ENCODE assay signal across 15 mouse cellular contexts in genomic region chr14:7901484-7902240, GRCm38 (mm10). TPM values are rescaled to one million over a fixed set of nuclear protein-coding genes. Genes with fewer than 3 reads are reported as not detected.
A peak's percentile ranks its signal among the peaks of the same experiment; 100 is the strongest.
DNase-seq lines count a peak whose midpoint lies in the region; ATAC-seq and TF ChIP-seq lines count a peak whose summit lies in the region.
"Had no signal": no experiment of that assay in that cellular context is flagged by ENCODE, and none has a peak within 500 bp of the region (broad histone marks: within the 10 kb centered on the region; RNA-seq: fewer than 3 reads in every experiment).

No protein-coding gene starts in this region.

- no peak overlapping the region for H3K9ac ChIP-seq in heart, embryonic 12.5 days
- H3K9ac ChIP-seq in hindbrain, postnatal 0 days (replicated peaks; ENCODE audit: low read length), result no peak overlapping the region
- no peak overlapping the region for H3K9ac ChIP-seq in limb, embryonic 13.5 days

- no peak for TF ChIP-seq CTCF in hindbrain, postnatal 0 days (IDR thresholded peaks at IDR 0.05; ENCODE audit: low read depth)

- no peak for DNase-seq in heart, adult 18-20 months
- peak; percentile 93 for DNase-seq in Muller cell, postnatal 12 days (ENCODE audit: inconsistent ontology term)
- peak; percentile 23 for DNase-seq in hindbrain, postnatal 0 days (ENCODE audit: low spot score)
- no peak for DNase-seq in spleen, postnatal 4 days (ENCODE audit: low spot score in 2 of 2)
- DNase-seq in left cerebral cortex, adult 9 months (ENCODE audit: low spot score in 2 of 2), result no peak
- no peak for DNase-seq in thymus, postnatal 36 days
- DNase-seq: adrenal gland, postnatal 14 days; cerebellum, adult 11-12 months; midbrain, embryonic 14.5 days had no signal

- no peaks in the 10 kb centered on the region for H3K9me3 ChIP-seq in heart, embryonic 12.5 days (replicated peaks)
- no peaks in the 10 kb centered on the region for H3K9me3 ChIP-seq in hindbrain, postnatal 0 days (ENCODE audit: low read length)
- H3K9me3 ChIP-seq in limb, embryonic 13.5 days, result no peaks in the 10 kb centered on the region

- peak overlapping the region; percentile 81; the same call in 1 of the 2 replicates for H3K27ac ChIP-seq in heart, embryonic 12.5 days (ENCODE audit: poor library complexity, severe bottlenecking)
- H3K27ac ChIP-seq in hindbrain, postnatal 0 days, result no peak overlapping the region
- H3K27ac ChIP-seq in limb, embryonic 13.5 days, result peak overlapping the region; percentile 93

- no peaks in the 10 kb centered on the region for H3K27me3 ChIP-seq in heart, embryonic 12.5 days (replicated peaks)
- H3K27me3 ChIP-seq in hindbrain, postnatal 0 days (ENCODE audit: insufficient read depth, low read length), result no peaks in the 10 kb centered on the region
- H3K27me3 ChIP-seq in limb, embryonic 13.5 days, result no peaks in the 10 kb centered on the region

- H3K4me2 ChIP-seq in heart, embryonic 12.5 days, result no peak overlapping the region
- no peak overlapping the region for H3K4me2 ChIP-seq in hindbrain, postnatal 0 days (ENCODE audit: low read depth, low read length)
- no peak overlapping the region for H3K4me2 ChIP-seq in limb, embryonic 13.5 days (replicated peaks)

- WGBS in heart, embryonic 12.5 days, result 76% methylated on average over 12 of the region's 12 CpGs
- 59% methylated on average over 12 of the region's 12 CpGs for WGBS in hindbrain, postnatal 0 days
- whole genome bisulfite sequencing in limb, embryonic 13.5 days, result 53% methylated on average over 12 of the region's 12 CpGs

- no peak overlapping the region for H3K4me3 ChIP-seq in heart, embryonic 12.5 days
- H3K4me3 ChIP-seq in hindbrain, postnatal 0 days (ENCODE audit: low read length), result no peak overlapping the region
- H3K4me3 ChIP-seq in limb, embryonic 13.5 days, result no peak overlapping the region

- H3K36me3 ChIP-seq in heart, embryonic 12.5 days, result peaks cover 54% of the 10 kb centered on the region
- peaks cover 35% of the 10 kb centered on the region; the same call in 1 of the 2 replicates for H3K36me3 ChIP-seq in hindbrain, postnatal 0 days (ENCODE audit: insufficient read depth, low read length)
- H3K36me3 ChIP-seq in limb, embryonic 13.5 days, result peaks cover 60% of the 10 kb centered on the region

- H3K4me1 ChIP-seq in heart, embryonic 12.5 days (replicated peaks), result peaks cover 31% of the 10 kb centered on the region
- peaks cover 8% of the 10 kb centered on the region; the same call in 1 of the 2 replicates for H3K4me1 ChIP-seq in hindbrain, postnatal 0 days (ENCODE audit: insufficient read depth, low read length)
- H3K4me1 ChIP-seq in limb, embryonic 13.5 days, result peaks cover 67% of the 10 kb centered on the region

- ATAC-seq in heart, embryonic 12.5 days (ENCODE audit: insufficient number of reproducible peaks, low FRiP score), result no peak
- ATAC-seq in hindbrain, postnatal 0 days, result 0 out of 2 replicates have a peak, but pooled peaks have one; percentile 54
- ATAC-seq in limb, embryonic 13.5 days (ENCODE audit: low FRiP score, low read depth), result no peak

RNA-seq across cellular contexts. Expression of gene Gm45521, which starts 55.4 kb away (rescaled TPM):
- polyA plus RNA-seq in heart, embryonic 12.5 days (2016; fragmentation: Nextera tagmentation; extraction: Ambion mirVana), result not detected in 2 replicates
- not detected for total RNA-seq in heart, adult 18-20 months (2021)
- not detected in 2 replicates for total RNA-seq in hindbrain, postnatal 0 days (2014; rRNA removed)
- polyA plus RNA-seq in hindbrain, postnatal 0 days (2015; fragmentation: Nextera tagmentation; extraction: Ambion mirVana), result 0.23 TPM in 1 of 2 replicates, not detected in the other
- polyA plus RNA-seq in limb, embryonic 13.5 days (2015; fragmentation: Nextera tagmentation; extraction: Ambion mirVana), result not detected in 2 replicates
- total RNA-seq: adrenal gland, postnatal 14 days; gastrocnemius, adult 8-10 months; left cerebral cortex, postnatal 14 days had no signal
- polyA plus RNA-seq: embryonic facial prominence, embryonic 11.5 days; lung, embryonic 16.5 days; midbrain, embryonic 14.5 days had no signal

Comparison
In these comparisons a context has a peak if more than half of its experiments do, and no peak if none do; other contexts are left out.
1. DNase-seq: peak in Muller cell, postnatal 12 days (single experiment) and hindbrain, postnatal 0 days (single experiment); none in heart, adult 18-20 months (0 of 2), spleen, postnatal 4 days (0 of 2), left cerebral cortex, adult 9 months (0 of 2) and thymus, postnatal 36 days (0 of 2).